Mouse (Mus musculus): Measurements from ENCODE around the gene Olfr1438-ps1. TPM values are rescaled to one million over a fixed set of nuclear protein-coding genes. Genes with fewer than 3 reads are reported as not detected.
"Not testable (repeated sequence)": the region's sequence is repeated elsewhere in the genome, so short reads cannot be mapped to it uniquely, and the experiment has no call there.

Olfr1438-ps1 gene
- not detected in 2 replicates for polyA plus RNA-seq (2016; fragmentation: Nextera tagmentation; extraction: Ambion mirVana)

- Histone ChIP-seq H3K4me1 (no peaks in the 10 kb centered on the region), H3K27me3 (ENCODE audit: insufficient read depth, poor library complexity, severe bottlenecking) (no peaks in the 10 kb centered on the region), H3K36me3 (no peaks in the 10 kb centered on the region), H3K4me3 (no peak within 1 kb of the TSS), H3K9me3 (no peaks in the 10 kb centered on the region), H3K27ac (no peak within 1 kb of the TSS)
- no peak for DNase-seq (ENCODE audit: low spot score)
- WGBS, result 75% methylated on average over 3 of the region's 3 CpGs
Observed at GRCm38 (mm10) chr19:12335810-12336209, at the start of gene Olfr1438-ps1. Gene Olfr1438-ps1 (minus strand): TSS chr19:12335910.

GRCm38 (mm10) chr19:12374465-12375025 is 38.8 kb upstream of the Olfr1438-ps1 start:
- no peak for DNase-seq (ENCODE audit: low spot score)
- H3K9me3 ChIP-seq, result no peaks in the 10 kb centered on the region
- WGBS, result 74% methylated on average over 2 of the region's 2 CpGs
- no peaks in the 10 kb centered on the region for H3K27me3 ChIP-seq (ENCODE audit: insufficient read depth, poor library complexity, severe bottlenecking)
- H3K4me3 ChIP-seq, result no peak overlapping the region
- no peaks in the 10 kb centered on the region for H3K36me3 ChIP-seq
- H3K4me1 ChIP-seq, result no peaks in the 10 kb centered on the region
- H3K27ac ChIP-seq, result no peak overlapping the region

- WGBS, result 67% methylated on average over 3 of the region's 3 CpGs
Observed at GRCm38 (mm10) chr19:12373004-12373403, 37.3 kb upstream of the Olfr1438-ps1 start.

GRCm38 (mm10) chr19:12325001-12325400 is 10.7 kb downstream of the Olfr1438-ps1 start, which contains the start of gene Olfr1437:
Gene Olfr1437 (minus strand): TSS chr19:12325101.
- no peaks in the 10 kb centered on the region for H3K9me3 ChIP-seq
- no peak within 1 kb of the TSS for H3K27ac ChIP-seq
- DNase-seq (ENCODE audit: low spot score), result no peak
- WGBS, result 69% methylated on average over 2 of the region's 2 CpGs
- H3K4me3 ChIP-seq, result no peak within 1 kb of the TSS
- no peaks in the 10 kb centered on the region for H3K27me3 ChIP-seq (ENCODE audit: insufficient read depth, poor library complexity, severe bottlenecking)
- H3K36me3 ChIP-seq, result no peaks in the 10 kb centered on the region
- no peaks in the 10 kb centered on the region for H3K4me1 ChIP-seq

More at GRCm38 (mm10) chr19:12373004-12373403, 37.3 kb upstream of the Olfr1438-ps1 start:
- DNase-seq (ENCODE audit: low spot score), result no peak
- Histone ChIP-seq H3K36me3 (no peaks in the 10 kb centered on the region), H3K27ac (no peak overlapping the region), H3K9me3 (no peaks in the 10 kb centered on the region), H3K4me1 (no peaks in the 10 kb centered on the region), H3K4me3 (no peak overlapping the region), H3K27me3 (ENCODE audit: insufficient read depth, poor library complexity, severe bottlenecking) (no peaks in the 10 kb centered on the region)

- WGBS, result 68% methylated on average over 1 of the region's 1 CpGs
- H3K9me3 ChIP-seq; H3K4me1 ChIP-seq; H3K27ac ChIP-seq; DNase-seq (ENCODE audit: low spot score); H3K36me3 ChIP-seq; H3K4me3 ChIP-seq; H3K27me3 ChIP-seq (ENCODE audit: insufficient read depth, poor library complexity, severe bottlenecking): not testable (repeated sequence)
Observed at GRCm38 (mm10) chr19:12299030-12299429, 36.7 kb downstream of the Olfr1438-ps1 start, which contains the start of gene Olfr1436. Gene Olfr1436 (minus strand): TSS chr19:12299130.

- Histone ChIP-seq H3K4me1 (no peaks in the 10 kb centered on the region), H3K4me3 (no peak overlapping the region)
Observed at GRCm38 (mm10) chr19:12292979-12293378, 42.7 kb downstream of the Olfr1438-ps1 start.

GRCm38 (mm10) chr19:12279554-12279953 is 56.2 kb downstream of the Olfr1438-ps1 start, which contains the start of gene Olfr1434:
Gene Olfr1434 (plus strand): TSS chr19:12279854.
- H3K36me3 ChIP-seq, result no peaks in the 10 kb centered on the region
- 66% methylated on average over 2 of the region's 2 CpGs for WGBS
- H3K9me3 ChIP-seq, result no peaks in the 10 kb centered on the region
- DNase-seq (ENCODE audit: low spot score), result no peak
- H3K27ac ChIP-seq, result no peak within 1 kb of the TSS
- no peaks in the 10 kb centered on the region for H3K4me1 ChIP-seq
- no peak within 1 kb of the TSS for H3K4me3 ChIP-seq
- H3K27me3 ChIP-seq (ENCODE audit: insufficient read depth, poor library complexity, severe bottlenecking), result no peaks in the 10 kb centered on the region

More at GRCm38 (mm10) chr19:12292979-12293378, 42.7 kb downstream of the Olfr1438-ps1 start:
- Histone ChIP-seq H3K27me3 (ENCODE audit: insufficient read depth, poor library complexity, severe bottlenecking) (no peaks in the 10 kb centered on the region), H3K27ac (no peak overlapping the region), H3K9me3 (no peaks in the 10 kb centered on the region), H3K36me3 (no peaks in the 10 kb centered on the region)
- DNase-seq (ENCODE audit: low spot score), result no peak

Other genes with a start within 250 kb of the Olfr1438-ps1 start
- not detected in 2 replicates for gene Olfr1426, start 243.9 kb downstream of the Olfr1438-ps1 start, polyA plus RNA-seq (2016; fragmentation: Nextera tagmentation; extraction: Ambion mirVana)
- gene Olfr1427, start 232.6 kb downstream of the Olfr1438-ps1 start, polyA plus RNA-seq (2016; fragmentation: Nextera tagmentation; extraction: Ambion mirVana), result not detected in 2 replicates
- not detected in 2 replicates for gene Olfr1428, start 220.0 kb downstream of the Olfr1438-ps1 start, polyA plus RNA-seq (2016; fragmentation: Nextera tagmentation; extraction: Ambion mirVana)
- gene Olfr76, start 212.7 kb downstream of the Olfr1438-ps1 start, polyA plus RNA-seq (2016; fragmentation: Nextera tagmentation; extraction: Ambion mirVana), result not detected in 2 replicates
- gene Olfr1555-ps1, start 165.8 kb downstream of the Olfr1438-ps1 start, polyA plus RNA-seq (2016; fragmentation: Nextera tagmentation; extraction: Ambion mirVana), result not detected in 2 replicates
- not detected in 2 replicates for gene Olfr1431, start 135.3 kb downstream of the Olfr1438-ps1 start, polyA plus RNA-seq (2016; fragmentation: Nextera tagmentation; extraction: Ambion mirVana)
- gene Olfr1432, start 103.3 kb downstream of the Olfr1438-ps1 start, polyA plus RNA-seq (2016; fragmentation: Nextera tagmentation; extraction: Ambion mirVana), result not detected in 2 replicates
- gene Olfr262, start 94.3 kb downstream of the Olfr1438-ps1 start, polyA plus RNA-seq (2016; fragmentation: Nextera tagmentation; extraction: Ambion mirVana), result not detected in 2 replicates
- not detected in 2 replicates for gene Olfr235, start 74.9 kb downstream of the Olfr1438-ps1 start, polyA plus RNA-seq (2016; fragmentation: Nextera tagmentation; extraction: Ambion mirVana)
- gene Olfr1434, start 56.1 kb downstream of the Olfr1438-ps1 start, polyA plus RNA-seq (2016; fragmentation: Nextera tagmentation; extraction: Ambion mirVana), result not detected in 2 replicates
- gene Olfr1436, start 36.8 kb downstream of the Olfr1438-ps1 start, polyA plus RNA-seq (2016; fragmentation: Nextera tagmentation; extraction: Ambion mirVana), result not detected in 2 replicates
- not detected in 2 replicates for gene Olfr1437, start 10.8 kb downstream of the Olfr1438-ps1 start, polyA plus RNA-seq (2016; fragmentation: Nextera tagmentation; extraction: Ambion mirVana)
- not detected in 2 replicates for gene Olfr1440, start 51.4 kb upstream of the Olfr1438-ps1 start, polyA plus RNA-seq (2016; fragmentation: Nextera tagmentation; extraction: Ambion mirVana)
- gene Olfr1441, start 81.5 kb upstream of the Olfr1438-ps1 start, polyA plus RNA-seq (2016; fragmentation: Nextera tagmentation; extraction: Ambion mirVana), result not detected in 2 replicates
- not detected in 2 replicates for gene Pfpl, start 92.0 kb upstream of the Olfr1438-ps1 start, polyA plus RNA-seq (2016; fragmentation: Nextera tagmentation; extraction: Ambion mirVana)
- 0.05 TPM in 1 of 2 replicates, not detected in the other for gene Mpeg1, start 124.9 kb upstream of the Olfr1438-ps1 start, polyA plus RNA-seq (2016; fragmentation: Nextera tagmentation; extraction: Ambion mirVana)
- gene Dtx4, start 165.5 kb upstream of the Olfr1438-ps1 start, polyA plus RNA-seq (2016; fragmentation: Nextera tagmentation; extraction: Ambion mirVana), result 0.91 and 2.9 TPM in 2 replicates
- 20.4 and 21.3 TPM in 2 replicates for gene Fam111a, start 209.8 kb upstream of the Olfr1438-ps1 start, polyA plus RNA-seq (2016; fragmentation: Nextera tagmentation; extraction: Ambion mirVana)